Mouse (Mus musculus) kidney, adult 2 months (tissue): ENCODE results near the gene E4f1.
"Not testable (repeated sequence)": the region's sequence is repeated elsewhere in the genome, so short reads cannot be mapped to it uniquely, and the experiment has no call there.

Experiments
- CTCF ChIP-seq: fragments of 200-500 bp; conservative IDR thresholded peaks from 2 replicates; pipeline ENCODE4 v1.5.1; 2011; ENCODE audit warnings: low read depth, mild to moderate bottlenecking, control low read depth, low read length, moderate library complexity, mixed read lengths; ENCODE audit not compliant: insufficient read depth, insufficient read length
- POLR2A ChIP-seq: fragments of 200-500 bp; IDR thresholded peaks from one replicate; pipeline ENCODE4 v1.6.1; 2011; ENCODE audit warnings: low read depth, low read length, control low read depth

DNA sequence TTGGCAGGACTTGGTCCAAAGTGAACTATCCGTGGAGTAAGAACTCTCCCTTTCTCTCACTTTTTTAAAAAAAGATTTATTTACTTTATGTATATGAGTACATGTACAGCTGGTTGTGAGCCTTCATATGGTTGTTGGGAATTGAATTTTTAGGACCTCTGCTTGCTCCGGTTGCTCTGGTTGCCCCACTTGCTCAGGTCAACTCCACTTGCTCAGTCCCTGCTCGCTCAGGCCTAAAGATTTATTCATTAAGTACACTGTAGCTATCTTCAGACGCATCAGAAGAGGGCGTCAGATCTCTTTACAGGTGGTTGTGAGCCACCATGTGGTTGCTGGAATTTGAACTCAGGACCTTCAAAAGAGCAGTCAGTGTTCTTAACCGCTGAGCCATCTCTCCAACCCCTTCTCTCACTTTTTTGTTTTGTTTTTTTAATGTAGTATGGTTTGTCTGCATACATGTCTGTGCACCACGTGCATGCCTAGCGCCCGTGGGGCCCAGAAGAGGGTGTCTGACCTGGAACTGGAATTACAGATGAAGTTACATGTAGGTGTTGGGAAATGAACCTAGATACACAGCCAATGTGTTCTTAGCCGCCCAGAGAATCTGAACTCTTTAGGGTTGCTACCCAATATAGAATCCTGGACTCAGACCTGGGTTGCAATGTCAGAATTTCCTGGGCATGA, 14.4 kb downstream of the E4f1 start:
- not testable (repeated sequence) for TF ChIP-seq POLR2A, CTCF
